Mouse (Mus musculus): ENCODE data around the gene Rpusd1.
"Not testable (repeated sequence)": the region's sequence is repeated elsewhere in the genome, so short reads cannot be mapped to it uniquely, and the experiment has no call there.

Rpusd1 gene

GRCm38 (mm10) chr17:25735745-25736144 is 8.3 kb downstream of the Rpusd1 start, which contains the start of gene Mslnl:
Gene Mslnl (plus strand): TSS chr17:25736042.
- DNase-seq (ENCODE audit: extremely low spot score, low spot score): no peak

- DNase-seq (ENCODE audit: extremely low spot score, low spot score): no peak
Observed at GRCm38 (mm10) chr17:25738861-25739260, 11.4 kb downstream of the Rpusd1 start.

GRCm38 (mm10) chr17:25741471-25741870 is 14.0 kb downstream of the Rpusd1 start:
- DNase-seq (ENCODE audit: extremely low spot score, low spot score): not testable (repeated sequence)

GRCm38 (mm10) chr17:25743831-25744230 is 16.4 kb downstream of the Rpusd1 start:
- DNase-seq (ENCODE audit: extremely low spot score, low spot score): no peak

- DNase-seq (ENCODE audit: extremely low spot score, low spot score): no peak
Observed at GRCm38 (mm10) chr17:25744311-25744710, 16.8 kb downstream of the Rpusd1 start.

GRCm38 (mm10) chr17:25748238-25748637 is 20.8 kb downstream of the Rpusd1 start:
- DNase-seq (ENCODE audit: extremely low spot score, low spot score): no peak

GRCm38 (mm10) chr17:25749314-25749713 is 21.8 kb downstream of the Rpusd1 start:
- no peak for DNase-seq (ENCODE audit: extremely low spot score, low spot score)

GRCm38 (mm10) chr17:25751446-25751845 is 24.0 kb downstream of the Rpusd1 start:
- no peak for DNase-seq (ENCODE audit: extremely low spot score, low spot score)

- DNase-seq (ENCODE audit: extremely low spot score, low spot score): no peak
Observed at GRCm38 (mm10) chr17:25754241-25754640, 26.8 kb downstream of the Rpusd1 start, which contains the start of gene Msln. Gene Msln (minus strand): TSS chr17:25754378.

GRCm38 (mm10) chr17:25755086-25755485 is 27.6 kb downstream of the Rpusd1 start:
- DNase-seq (ENCODE audit: extremely low spot score, low spot score): no peak

- DNase-seq (ENCODE audit: extremely low spot score, low spot score): no peak
Observed at GRCm38 (mm10) chr17:25755627-25756377, 28.3 kb downstream of the Rpusd1 start.

- DNase-seq (ENCODE audit: extremely low spot score, low spot score): no peak
Observed at GRCm38 (mm10) chr17:25756378-25757242, 29.1 kb downstream of the Rpusd1 start.

- DNase-seq (ENCODE audit: extremely low spot score, low spot score): no peak
Observed at GRCm38 (mm10) chr17:25757691-25758090, 30.2 kb downstream of the Rpusd1 start.

GRCm38 (mm10) chr17:25760148-25760547 is 32.7 kb downstream of the Rpusd1 start:
- no peak for DNase-seq (ENCODE audit: extremely low spot score, low spot score)

GRCm38 (mm10) chr17:25761561-25761970 is 34.1 kb downstream of the Rpusd1 start:
- DNase-seq (ENCODE audit: extremely low spot score, low spot score): no peak

GRCm38 (mm10) chr17:25762591-25762990 is 35.1 kb downstream of the Rpusd1 start:
- no peak for DNase-seq (ENCODE audit: extremely low spot score, low spot score)

GRCm38 (mm10) chr17:25765886-25766285 is 38.4 kb downstream of the Rpusd1 start:
- no peak for DNase-seq (ENCODE audit: extremely low spot score, low spot score)

- no peak for DNase-seq (ENCODE audit: extremely low spot score, low spot score)
Observed at GRCm38 (mm10) chr17:25769331-25769730, 41.9 kb downstream of the Rpusd1 start.

- peak; percentile 99 for DNase-seq (ENCODE audit: extremely low spot score, low spot score)
Observed at GRCm38 (mm10) chr17:25773549-25774120, 46.2 kb downstream of the Rpusd1 start, which contains the start of gene Narfl. Gene Narfl (plus strand): TSS chr17:25773776.

- DNase-seq (ENCODE audit: extremely low spot score, low spot score): no peak
Observed at GRCm38 (mm10) chr17:25775318-25776062, 48.0 kb downstream of the Rpusd1 start.

- no peak for DNase-seq (ENCODE audit: extremely low spot score, low spot score)
Observed at GRCm38 (mm10) chr17:25777948-25778347, 50.5 kb downstream of the Rpusd1 start.

Measured in neural tube, embryonic 10.5 days (tissue).